Comparison of ENCODE assay signal across 9 mouse cellular contexts in genomic region chr9:95525961-95526360, GRCm38 (mm10). TPM values are rescaled to one million over a fixed set of nuclear protein-coding genes. Genes with fewer than 3 reads are reported as not detected.
DNase-seq lines count a peak whose midpoint lies in the region; ATAC-seq and TF ChIP-seq lines count a peak whose summit lies in the region.
"Had no signal": no experiment of that assay in that cellular context is flagged by ENCODE, and none has a peak within 500 bp of the region (broad histone marks: within the 10 kb centered on the region; RNA-seq: fewer than 3 reads in every experiment).

No protein-coding gene starts in this region.

- DNase-seq in kidney, adult 11 months = peak; percentile 21
- DNase-seq in kidney, adult 18-20 months = no peak
- DNase-seq in MEL (ENCODE audit: low read depth, low spot score) = peak; percentile 51
- DNase-seq in cerebellum, postnatal 25 days = peak; percentile 90 to 93
- DNase-seq in lung, postnatal 4 days = peak; percentile 19 to 52
- no peak for DNase-seq in adrenal gland, postnatal 36 days

- no peak overlapping the region for H3K4me3 ChIP-seq in MEL (ENCODE audit: control insufficient read depth in 1 of 2, insufficient read depth in 1 of 2, low read depth in 2 of 2, low read length in 2 of 2)
- no peak overlapping the region for H3K4me3 ChIP-seq in hindbrain, embryonic 15.5 days
- H3K4me3 ChIP-seq: liver, embryonic 15.5 days had no signal

- peaks cover 0 to 13% of the 10 kb centered on the region in 2 experiments; a peak in 2 of 4 replicates for H3K36me3 ChIP-seq in MEL (ENCODE audit: control insufficient read depth in 1 of 2, insufficient read depth in 2 of 2, low read length in 2 of 2)
- no peaks in the 10 kb centered on the region for H3K36me3 ChIP-seq in hindbrain, embryonic 15.5 days
- H3K36me3 ChIP-seq: liver, embryonic 15.5 days had no signal

- peaks cover 2 to 9% of the 10 kb centered on the region in 2 experiments; a peak in 3 of 4 replicates for H3K4me1 ChIP-seq in MEL (ENCODE audit: control insufficient read depth in 1 of 2, insufficient read depth in 2 of 2, low read length in 2 of 2)
- H3K4me1 ChIP-seq in hindbrain, embryonic 15.5 days (replicated peaks) = no peaks in the 10 kb centered on the region

- no peak overlapping the region for H3K4me2 ChIP-seq in hindbrain, embryonic 15.5 days
- H3K4me2 ChIP-seq: liver, embryonic 15.5 days had no signal

- no peak for TF ChIP-seq EP300 in MEL (IDR thresholded peaks at IDR 0.05; ENCODE audit: low read depth in 1 of 2, low read length in 2 of 2)

- H3K9me3 ChIP-seq in MEL (replicated peaks; ENCODE audit: insufficient read depth, low read length) = no peaks in the 10 kb centered on the region
- H3K9me3 ChIP-seq in hindbrain, embryonic 15.5 days = no peaks in the 10 kb centered on the region
- H3K9me3 ChIP-seq: liver, embryonic 15.5 days had no signal

- TF ChIP-seq RAD21 in MEL (IDR thresholded peaks at IDR 0.05; ENCODE audit: low read depth, low read length) = peak; percentile 61

- TF ChIP-seq POLR2A in MEL (IDR thresholded peaks at IDR 0.05; ENCODE audit: control insufficient read depth in 1 of 2, insufficient read depth in 1 of 2, low read depth in 1 of 2, low read length in 2 of 2, poor library complexity in 1 of 2) = no peak

- TF ChIP-seq CTCF in MEL (IDR thresholded peaks at IDR 0.05 in 2 of 3, conservative IDR thresholded peaks at IDR 0.05 in 1 of 3; ENCODE audit: control insufficient read depth in 1 of 3, insufficient read depth in 1 of 3, low read depth in 2 of 3, low read length in 3 of 3, poor library complexity in 1 of 3, severe bottlenecking in 1 of 3) = peak; percentile 24 to 60 (median 55); a peak in 5 of 6 replicates

- no peaks in the 10 kb centered on the region for H3K27me3 ChIP-seq in MEL (ENCODE audit: control insufficient read depth in 1 of 2, insufficient read depth in 2 of 2, low read length in 2 of 2)
- no peaks in the 10 kb centered on the region for H3K27me3 ChIP-seq in hindbrain, embryonic 15.5 days
- H3K27me3 ChIP-seq: liver, embryonic 15.5 days had no signal

- peak; percentile 76; the same call in 1 of the 2 replicates for ATAC-seq in hindbrain, embryonic 15.5 days (ENCODE audit: low FRiP score, low read depth)
- no peak for ATAC-seq in monocyte, adult 5-6 weeks (replicated peaks; ENCODE audit: insufficient number of reproducible peaks, low FRiP score, low TSS enrichment, poor library complexity, severe bottlenecking)

- no peak overlapping the region for H3K9ac ChIP-seq in MEL (ENCODE audit: control insufficient read depth, low read depth, low read length, poor library complexity, severe bottlenecking)
- no peak overlapping the region for H3K9ac ChIP-seq in hindbrain, embryonic 15.5 days
- H3K9ac ChIP-seq: liver, embryonic 15.5 days had no signal

- no peaks in the 10 kb centered on the region for H3K79me2 ChIP-seq in MEL (ENCODE audit: control insufficient read depth, insufficient read depth, low read length, poor library complexity)

- no peak overlapping the region for H3K27ac ChIP-seq in MEL (ENCODE audit: control insufficient read depth, low read depth, low read length)
- no peak overlapping the region for H3K27ac ChIP-seq in hindbrain, embryonic 15.5 days (replicated peaks)
- H3K27ac ChIP-seq: liver, embryonic 15.5 days had no signal

- WGBS in hindbrain, embryonic 15.5 days = 18% methylated on average over 2 of the region's 2 CpGs

TF ChIP-seq in MEL, 35 proteins besides CTCF, POLR2A, EP300 and RAD21:
- TF ChIP-seq E2F4 (IDR thresholded peaks at IDR 0.05; ENCODE audit: borderline replicate concordance, low read depth, low read length) (no peak), HCFC1 (IDR thresholded peaks at IDR 0.05; ENCODE audit: low read depth, low read length) (no peak), MEF2A (IDR thresholded peaks at IDR 0.05; ENCODE audit: extremely low read depth, insufficient replicate concordance, low read depth, low read length, poor library complexity, severe bottlenecking) (no peak), ZMIZ1 (IDR thresholded peaks at IDR 0.05; ENCODE audit: low read depth, low read length) (no peak), CHD2 (IDR thresholded peaks at IDR 0.05; ENCODE audit: low read length) (no peak), ELF1 (IDR thresholded peaks at IDR 0.05; ENCODE audit: low read depth, low read length) (no peak), MAFK (IDR thresholded peaks at IDR 0.05; ENCODE audit: borderline replicate concordance, low read depth, low read length) (no peak), JUND (IDR thresholded peaks at IDR 0.05; ENCODE audit: low read depth, low read length) (no peak), ZC3H11A (IDR thresholded peaks at IDR 0.05; ENCODE audit: low read depth, low read length) (peak; percentile 61), ZKSCAN1 (IDR thresholded peaks at IDR 0.05; ENCODE audit: low read depth, low read length) (no peak), NELFE (IDR thresholded peaks at IDR 0.05; ENCODE audit: low read depth, low read length) (no peak), CHD1 (IDR thresholded peaks at IDR 0.05; ENCODE audit: low read depth, low read length) (no peak), ETS1 (IDR thresholded peaks at IDR 0.05; ENCODE audit: low read depth, low read length) (no peak), POLR2AphosphoS2 (IDR thresholded peaks at IDR 0.05; ENCODE audit: low read length) (no peak), SMC3 (IDR thresholded peaks at IDR 0.05; ENCODE audit: low read depth, low read length) (peak; percentile 64), USF1 (IDR thresholded peaks at IDR 0.05; ENCODE audit: low read depth, low read length) (no peak), UBTF (IDR thresholded peaks at IDR 0.05; ENCODE audit: borderline replicate concordance, insufficient read depth, low read depth, low read length) (no peak)

RNA-seq across cellular contexts. Expression of gene U2surp, which starts 14.2 kb away (rescaled TPM):
- total RNA-seq in MEL (2012; rRNA removed) = 69.0 and 70.8 TPM in 2 replicates
- polyA plus RNA-seq in MEL (2012; ENCODE audit: insufficient read depth in 1 of 2, insufficient read length in 2 of 2, low read depth in 1 of 2, low replicate concordance in 2 of 2, missing spikeins in 1 of 2) = 100 to 1,000 TPM in 1 of 2 experiments, 10 to 100 TPM in 1; 72.1 to 244 TPM
- polyA plus RNA-seq in hindbrain, embryonic 15.5 days (2015; fragmentation: Nextera tagmentation; extraction: Ambion mirVana) = 113 and 122 TPM in 2 replicates
- total RNA-seq in monocyte, adult 5-6 weeks (2017) = 105 to 140 TPM (median 116 TPM) in 3 replicates
- 10 to 100 TPM; 54.8 to 57.3 TPM for total RNA-seq in adrenal gland, postnatal 36 days (2021)

RNA-seq across cellular contexts. Expression of gene Paqr9, which starts 33.5 kb away (rescaled TPM):
- 13.4 and 18.0 TPM in 2 replicates for total RNA-seq in MEL (2012; rRNA removed)
- polyA plus RNA-seq in MEL (2012; ENCODE audit: insufficient read depth in 1 of 2, insufficient read length in 2 of 2, low read depth in 1 of 2, low replicate concordance in 2 of 2, missing spikeins in 1 of 2) = 10 to 100 TPM; 24.8 to 46.0 TPM
- polyA plus RNA-seq in hindbrain, embryonic 15.5 days (2015; fragmentation: Nextera tagmentation; extraction: Ambion mirVana) = 6.4 and 6.8 TPM in 2 replicates
- 0.57 to 1.4 TPM in 2 of 3 replicates, not detected in the other for total RNA-seq in monocyte, adult 5-6 weeks (2017)
- 1 to 10 TPM; 6.1 to 6.9 TPM for total RNA-seq in adrenal gland, postnatal 36 days (2021)

Comparison
In these comparisons a context has a peak if more than half of its experiments do, and no peak if none do; other contexts are left out.
1. DNase-seq: peak in kidney, adult 11 months (single experiment), MEL (single experiment), cerebellum, postnatal 25 days (2 of 2) and lung, postnatal 4 days (2 of 2); none in kidney, adult 18-20 months (single experiment) and adrenal gland, postnatal 36 days (0 of 2).